Mouse (Mus musculus) C2C12 (cell line): ENCODE measurements around the gene Gm20683. TPM values are rescaled to one million over a fixed set of nuclear protein-coding genes. Genes with fewer than 3 reads are reported as not detected.

Source experiments
- H3K27me3 ChIP-seq: one replicate; pipeline ENCODE4 v1.6.1; 2011; ENCODE audit not compliant: control insufficient read depth, insufficient read depth, insufficient read length
- H3K36me3 ChIP-seq: one replicate; pipeline ENCODE4 v1.6.1; 2011; ENCODE audit not compliant: control insufficient read depth, insufficient read depth
- H3K4me3 ChIP-seq: one replicate; pipeline ENCODE4 v1.5.1; 2011; ENCODE audit warnings: mild to moderate bottlenecking, control low read depth; ENCODE audit not compliant: poor library complexity, insufficient read depth, severe bottlenecking
- H3K79me2 ChIP-seq: one replicate; pipeline ENCODE4 v1.6.1; 2011; ENCODE audit not compliant: control insufficient read depth, insufficient read depth
- H3K79me3 ChIP-seq: one replicate; pipeline ENCODE4 v1.6.1; 2011; ENCODE audit warnings: low read depth, control low read depth
- H3ac ChIP-seq: one replicate; pipeline ENCODE3; 2011; ENCODE audit warnings: low read depth; ENCODE audit not compliant: control insufficient read depth, insufficient read length
- CEBPB ChIP-seq: IDR thresholded peaks from one replicate; pipeline ENCODE4 v1.6.1; 2011; ENCODE audit warnings: low read depth, mild to moderate bottlenecking, control low read depth, moderate library complexity
- CTCF ChIP-seq: IDR thresholded peaks from one replicate; pipeline ENCODE4 v1.5.1; 2011; ENCODE audit not compliant: control insufficient read depth, insufficient read depth, insufficient read length
- FOSL1 ChIP-seq: IDR thresholded peaks from one replicate; pipeline ENCODE4 v1.8.0; 2011; ENCODE audit warnings: mild to moderate bottlenecking, low read length; ENCODE audit not compliant: poor library complexity, insufficient read depth, severe bottlenecking
- MAX ChIP-seq: IDR thresholded peaks from one replicate; pipeline ENCODE4 v1.6.1; 2011; ENCODE audit warnings: mild to moderate bottlenecking, control low read depth
- MYOD1 ChIP-seq: IDR thresholded peaks from one replicate; pipeline ENCODE4 v1.6.1; 2011; ENCODE audit warnings: low read depth; ENCODE audit not compliant: control insufficient read depth, insufficient read length
- MYOG ChIP-seq: IDR thresholded peaks from one replicate; pipeline ENCODE4 v1.6.1; 2011; ENCODE audit not compliant: control insufficient read depth, insufficient read length; ENCODE audit errors: extremely low read depth
- USF1 ChIP-seq: IDR thresholded peaks from one replicate; pipeline ENCODE4 v1.6.1; 2011; ENCODE audit warnings: low read depth, mild to moderate bottlenecking, control low read depth, moderate library complexity
- polyA plus RNA-seq: library from polyadenylated mRNA; unstranded; fragments of >200 nt; fragmentation: generic; extraction: Trizol; gene quantifications from one replicate; pipeline ENCODE4 v1.2.1, GENCODE M21; 2012; ENCODE audit warnings: missing spikeins

Gene Gm20683
- polyA plus RNA-seq, 1 experiment = 0.89 TPM

GRCm38 (mm10) chr17:25801029-25801428 is 40.5 kb downstream of the Gm20683 start:
- Histone ChIP-seq H3K36me3 (no peaks in the 10 kb centered on the region), H3K4me3 (no peak overlapping the region), H3ac (no peak overlapping the region), H3K27me3 (no peaks in the 10 kb centered on the region), H3K79me2 (peaks cover 8% of the 10 kb centered on the region), H3K79me3 (no peaks in the 10 kb centered on the region)
- no peak for TF ChIP-seq FOSL1
- peak; percentile 54 for TF ChIP-seq CTCF

GRCm38 (mm10) chr17:25796951-25797369 is 44.6 kb downstream of the Gm20683 start, which contains the start of gene Metrn:
TSS of gene Metrn (minus strand) at chr17:25797136.
- no peak for TF ChIP-seq CTCF
- no peak for TF ChIP-seq MYOG
- no peak for TF ChIP-seq CEBPB
- TF ChIP-seq MYOD1 = no peak
- TF ChIP-seq USF1 = no peak
- TF ChIP-seq FOSL1 = no peak
- TF ChIP-seq MAX = no peak
- Histone ChIP-seq H3K36me3 (no peaks in the 10 kb centered on the region), H3ac (peak within 1 kb of the TSS; percentile 66), H3K79me3 (peaks cover 5% of the 10 kb centered on the region), H3K4me3 (peak within 1 kb of the TSS; percentile 51), H3K79me2 (peaks cover 14% of the 10 kb centered on the region), H3K27me3 (no peaks in the 10 kb centered on the region)

GRCm38 (mm10) chr17:25796211-25796771 is 45.3 kb downstream of the Gm20683 start:
- peak overlapping the region; percentile 51 for H3K4me3 ChIP-seq

GRCm38 (mm10) chr17:25795609-25796092 is 45.9 kb downstream of the Gm20683 start, which contains the start of gene AC134908.4:
TSS of gene AC134908.4 (minus strand) at chr17:25795659.
- TF ChIP-seq CEBPB (no peak), MYOG (no peak), MAX (no peak), MYOD1 (no peak), CTCF (no peak), FOSL1 (no peak), USF1 (no peak)
- Histone ChIP-seq H3K79me2 (peaks cover 27% of the 10 kb centered on the region), H3K79me3 (peaks cover 7% of the 10 kb centered on the region), H3ac (peak within 1 kb of the TSS; percentile 66), H3K4me3 (peak within 1 kb of the TSS; percentile 51), H3K27me3 (no peaks in the 10 kb centered on the region), H3K36me3 (no peaks in the 10 kb centered on the region)

More at GRCm38 (mm10) chr17:25796211-25796771, 45.3 kb downstream of the Gm20683 start:
- peaks cover 21% of the 10 kb centered on the region for H3K79me2 ChIP-seq
- no peaks in the 10 kb centered on the region for H3K27me3 ChIP-seq
- H3ac ChIP-seq = peak overlapping the region; percentile 66
- TF ChIP-seq MYOG = no peak
- no peak for TF ChIP-seq USF1
- no peak for TF ChIP-seq MYOD1
- no peak for TF ChIP-seq CTCF
- TF ChIP-seq FOSL1 = no peak
- TF ChIP-seq CEBPB = no peak
- TF ChIP-seq MAX = no peak
- no peaks in the 10 kb centered on the region for H3K36me3 ChIP-seq
- H3K79me3 ChIP-seq = peaks cover 5% of the 10 kb centered on the region

GRCm38 (mm10) chr17:25794998-25795397 is 46.6 kb downstream of the Gm20683 start:
- TF ChIP-seq CTCF (no peak), FOSL1 (no peak), MYOD1 (no peak), MAX (no peak), USF1 (no peak), CEBPB (no peak), MYOG (no peak)
- Histone ChIP-seq H3ac (no peak overlapping the region), H3K36me3 (no peaks in the 10 kb centered on the region), H3K4me3 (no peak overlapping the region), H3K79me3 (peaks cover 7% of the 10 kb centered on the region), H3K79me2 (peaks cover 30% of the 10 kb centered on the region), H3K27me3 (no peaks in the 10 kb centered on the region)

GRCm38 (mm10) chr17:25794197-25794596 is 47.4 kb downstream of the Gm20683 start:
- TF ChIP-seq MYOG (no peak), FOSL1 (no peak)
- Histone ChIP-seq H3K79me3 (peaks cover 7% of the 10 kb centered on the region), H3K27me3 (no peaks in the 10 kb centered on the region), H3K36me3 (peaks cover 4% of the 10 kb centered on the region), H3ac (no peak overlapping the region), H3K4me3 (no peak overlapping the region), H3K79me2 (peaks cover 30% of the 10 kb centered on the region)
